Mouse (Mus musculus) ES-E14 (cell line): ENCODE measurements at regions not wholly inside any gene's neighbourhood (a gene's known extent, or its start where the extent isn't known, plus 50 kb on each side); places are given as distances from the start of the nearest gene placed in this dataset.

Experiments
- DNase-seq: peaks from one replicate; pipeline ENCODE4 v3.0.0-alpha.2; 2013; ENCODE audit warnings: low read depth, low spot score
- H3K27ac ChIP-seq: 2 replicates; pipeline ENCODE4 v1.5.1; 2012; ENCODE audit warnings: low read depth, mild to moderate bottlenecking, low read length, moderate library complexity, mixed read lengths; ENCODE audit not compliant: poor library complexity, insufficient read depth, severe bottlenecking
- H3K36me3 ChIP-seq: 2 replicates; pipeline ENCODE4 v1.6.1; 2012; ENCODE audit warnings: mild to moderate bottlenecking, low read length, moderate library complexity, mixed read lengths; ENCODE audit not compliant: control insufficient read depth, poor library complexity, insufficient read depth, severe bottlenecking
- H3K4me1 ChIP-seq, 2 experiments: fragments of 150-350 bp in 1 of 2; sonication (generic) in 1 of 2; 2 replicates each; pipeline ENCODE4 v1.6.1; 2012; ENCODE audit warnings: low read length in 2 of 2, mild to moderate bottlenecking in 1 of 2, mixed read lengths in 1 of 2; ENCODE audit not compliant: control insufficient read depth in 2 of 2, insufficient read depth in 2 of 2, poor library complexity in 1 of 2
- H3K4me3 ChIP-seq, 2 experiments: fragments of 150-350 bp in 1 of 2; sonication (generic) in 1 of 2; 2 replicates each; pipeline ENCODE4 v1.5.1; 2012; ENCODE audit warnings: low read length in 2 of 2, low read depth in 1 of 2, mild to moderate bottlenecking in 1 of 2, mixed read lengths in 1 of 2; ENCODE audit not compliant: insufficient read depth in 1 of 2, poor library complexity in 1 of 2, severe bottlenecking in 1 of 2
- H3K9ac ChIP-seq: 2 replicates; pipeline ENCODE4 v1.6.1; 2012; ENCODE audit warnings: low read depth, mild to moderate bottlenecking, low read length, mixed read lengths; ENCODE audit not compliant: poor library complexity, insufficient read depth, severe bottlenecking
- H3K9me3 ChIP-seq: fragments of 150-350 bp; sonication (generic); 2 replicates; pipeline ENCODE4 v1.6.1; 2012; ENCODE audit warnings: low read depth, mild to moderate bottlenecking, low read length; ENCODE audit not compliant: control insufficient read depth, insufficient read depth
- CHD2 ChIP-seq: IDR thresholded peaks from 2 replicates; pipeline ENCODE4 v1.6.1; 2014; ENCODE audit warnings: mild to moderate bottlenecking, low read depth, low read length, inconsistent platforms
- HCFC1 ChIP-seq: IDR thresholded peaks from 2 replicates; pipeline ENCODE4 v1.6.1; 2012; ENCODE audit warnings: low read length, inconsistent platforms, borderline replicate concordance; ENCODE audit not compliant: insufficient read depth
- MAFK ChIP-seq: IDR thresholded peaks from 2 replicates; pipeline ENCODE4 v1.6.1; 2014; ENCODE audit warnings: mild to moderate bottlenecking, low read depth, low read length, inconsistent platforms; ENCODE audit not compliant: insufficient read depth
- ZC3H11A ChIP-seq: IDR thresholded peaks from 2 replicates; pipeline ENCODE4 v1.6.1; 2012; ENCODE audit warnings: low read depth, mild to moderate bottlenecking, inconsistent platforms, low read length, borderline replicate concordance
- ZNF384 ChIP-seq: IDR thresholded peaks from 2 replicates; pipeline ENCODE4 v1.6.1; 2012; ENCODE audit warnings: low read depth, low read length, inconsistent platforms
- in situ Hi-C, 2 experiments: fragments of 600-800 bp; cut with MboI; formaldehyde crosslinking; loops; one replicate each; pipeline ENCODE4 v1.15.1; 2025; ENCODE audit warnings: low sequenced_read_pairs in 2 of 2, inconsistent platforms in 1 of 2; ENCODE audit not compliant: unreplicated experiment in 2 of 2

DNA sequence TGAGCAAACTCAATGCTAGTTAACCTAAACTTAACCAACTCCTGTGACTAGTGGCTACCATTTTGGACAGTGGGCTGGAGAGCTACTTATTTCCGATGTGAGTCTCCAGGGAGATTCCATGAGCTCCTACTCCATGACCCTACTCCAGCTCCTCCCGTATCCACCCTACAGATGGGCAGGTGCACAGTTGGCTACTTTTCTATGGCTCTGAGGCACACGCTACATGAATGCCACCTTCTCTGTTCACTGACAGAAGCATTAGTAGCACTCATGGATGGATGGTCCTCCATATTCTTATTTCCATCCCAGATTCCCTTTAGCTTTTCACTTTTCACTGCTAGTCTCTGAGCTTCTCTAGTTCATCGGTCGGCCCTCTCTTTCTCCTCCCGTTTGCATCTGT lies 164.7 kb upstream of the Ppp2r3a start:
- H3K9me3 ChIP-seq: no peaks in the 10 kb centered on the region
- no peak overlapping the region for H3K27ac ChIP-seq
- in situ Hi-C loops: no loop called here
- DNase-seq: no peak
- H3K4me1 ChIP-seq: no peaks in the 10 kb centered on the region
- no peak overlapping the region for H3K4me3 ChIP-seq
- no peaks in the 10 kb centered on the region for H3K36me3 ChIP-seq
- H3K9ac ChIP-seq: no peak overlapping the region
- TF ChIP-seq CHD2 (no peak), ZNF384 (no peak), ZC3H11A (no peak), HCFC1 (no peak), MAFK (no peak)

DNA sequence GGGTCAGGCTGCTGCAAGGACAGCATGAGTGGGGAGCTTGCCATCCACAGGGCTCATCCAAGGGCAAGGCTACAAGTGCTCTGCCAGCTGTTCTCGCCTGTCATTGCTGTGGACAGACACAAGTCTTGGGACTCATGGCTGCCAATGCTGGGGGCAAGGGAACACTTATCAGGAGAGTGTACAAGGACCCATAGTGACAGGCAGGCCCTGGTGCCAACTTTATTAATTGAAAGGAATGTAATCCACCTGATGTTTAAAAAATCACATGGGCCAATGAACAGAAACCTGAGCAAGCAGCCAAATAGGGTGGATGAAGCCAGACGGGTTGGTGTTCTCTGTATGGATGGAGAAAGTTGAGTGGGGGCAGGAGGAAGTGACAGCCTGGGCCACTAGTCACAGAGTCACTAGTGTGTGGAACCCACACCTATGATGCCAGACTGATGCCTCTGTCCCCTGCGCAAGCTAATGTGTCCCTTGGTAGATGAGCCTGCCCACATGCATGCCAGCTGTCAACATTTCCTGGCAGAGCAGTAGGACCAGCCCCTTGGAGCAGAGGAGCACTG lies 161.6 kb upstream of the Ppp2r3a start:
- no peak overlapping the region for H3K4me3 ChIP-seq
- no peak overlapping the region for H3K9ac ChIP-seq
- H3K9me3 ChIP-seq: no peaks in the 10 kb centered on the region
- H3K27ac ChIP-seq: no peak overlapping the region
- no peaks in the 10 kb centered on the region for H3K4me1 ChIP-seq
- no peak for DNase-seq
- no peaks in the 10 kb centered on the region for H3K36me3 ChIP-seq
- in situ Hi-C loops: no loop called here
- TF ChIP-seq ZNF384: no peak
- no peak for TF ChIP-seq MAFK
- no peak for TF ChIP-seq ZC3H11A
- no peak for TF ChIP-seq HCFC1
- TF ChIP-seq CHD2: no peak

DNA sequence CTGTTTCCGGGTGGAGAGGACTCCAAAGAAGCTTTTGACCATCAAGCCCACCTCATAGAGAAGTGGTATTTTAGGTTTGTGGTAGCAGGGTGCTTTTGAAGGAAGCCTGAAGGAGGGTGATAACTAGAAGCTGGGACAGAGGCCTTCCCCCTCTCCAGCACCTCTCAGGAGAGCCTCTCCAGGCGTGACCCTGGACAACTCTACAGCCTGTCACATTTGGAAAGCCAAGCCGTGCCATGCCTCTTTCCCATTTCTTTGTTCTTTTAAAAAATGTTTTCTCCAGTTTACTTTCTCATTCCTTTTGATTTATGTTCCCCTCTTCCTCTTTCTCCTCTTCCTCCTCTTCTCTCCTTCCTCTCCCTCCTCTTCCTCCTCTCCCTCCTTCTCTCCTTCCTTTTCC lies 160.4 kb upstream of the Ppp2r3a start:
- Histone ChIP-seq H3K9ac (no peak overlapping the region), H3K4me3 (no peak overlapping the region), H3K36me3 (no peaks in the 10 kb centered on the region), H3K9me3 (no peaks in the 10 kb centered on the region), H3K27ac (no peak overlapping the region), H3K4me1 (no peaks in the 10 kb centered on the region)
- no peak for DNase-seq
- no peak for TF ChIP-seq HCFC1
- no peak for TF ChIP-seq ZC3H11A
- TF ChIP-seq MAFK: no peak
- in situ Hi-C loops: no loop called here

DNA sequence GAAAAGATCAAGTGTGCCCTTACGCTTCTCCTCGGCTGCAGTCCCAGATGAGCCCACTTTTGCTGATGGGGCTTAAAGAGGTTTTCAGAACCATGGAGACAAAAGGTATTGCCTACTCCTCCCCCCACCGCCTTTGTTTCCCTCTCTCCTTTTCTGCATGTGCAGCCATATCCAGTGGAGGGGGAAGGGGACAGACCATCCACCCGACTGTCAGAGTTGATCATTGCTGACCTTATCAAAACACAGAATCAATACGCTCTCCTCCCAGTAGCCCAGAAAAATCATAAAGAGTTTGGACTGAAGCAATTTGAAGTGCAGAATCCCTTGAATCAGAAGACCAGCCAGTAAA lies 159.9 kb upstream of the Ppp2r3a start:
- no peak overlapping the region for H3K27ac ChIP-seq
- H3K9ac ChIP-seq: no peak overlapping the region
- no peak overlapping the region for H3K4me3 ChIP-seq
- no peak for TF ChIP-seq MAFK
- TF ChIP-seq ZNF384: no peak
- no peak for TF ChIP-seq HCFC1
- TF ChIP-seq ZC3H11A: no peak
- no peak for TF ChIP-seq CHD2
- H3K36me3 ChIP-seq: no peaks in the 10 kb centered on the region
- no peaks in the 10 kb centered on the region for H3K4me1 ChIP-seq
- no peak for DNase-seq
- no peaks in the 10 kb centered on the region for H3K9me3 ChIP-seq
- in situ Hi-C loops: no loop called here

DNA sequence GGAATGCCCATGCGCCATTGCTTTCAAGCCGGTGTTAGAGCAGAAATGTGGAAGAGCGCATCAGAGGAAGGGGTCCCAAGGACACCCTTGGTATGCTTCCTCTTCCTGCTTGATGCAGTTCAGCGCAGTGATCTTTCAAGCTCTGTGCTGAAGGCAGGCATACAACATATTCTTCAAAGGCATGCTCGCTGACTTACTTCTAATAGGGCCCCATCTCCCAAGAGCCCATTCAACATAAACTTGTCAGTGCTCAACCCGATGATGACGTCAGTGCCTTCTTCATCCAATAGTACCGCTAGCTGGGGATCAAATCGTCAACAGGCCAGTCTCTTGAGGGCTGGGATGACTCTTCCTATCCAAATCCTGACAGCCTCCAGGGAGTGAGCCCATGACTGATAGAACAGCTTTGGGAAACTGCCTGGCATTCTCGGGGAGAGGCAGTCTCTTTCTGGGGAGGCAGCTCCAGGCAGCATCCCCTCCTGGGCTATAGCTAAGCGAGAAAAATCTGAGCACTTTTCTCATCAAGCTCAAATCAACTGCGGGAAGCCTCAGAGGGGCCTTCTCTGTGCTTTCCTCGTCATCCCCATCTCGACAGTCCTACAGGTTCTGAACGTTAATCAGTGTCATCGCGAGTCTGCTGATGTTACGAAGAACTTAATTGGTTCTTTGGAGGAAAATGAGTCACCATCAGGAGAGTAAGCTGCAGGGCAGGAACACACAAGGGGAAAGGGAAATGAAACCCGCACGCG lies 159.4 kb upstream of the Ppp2r3a start:
- Histone ChIP-seq H3K36me3 (no peaks in the 10 kb centered on the region), H3K9ac (no peak overlapping the region), H3K4me1 (no peaks in the 10 kb centered on the region), H3K27ac (no peak overlapping the region), H3K4me3 (no peak overlapping the region), H3K9me3 (no peaks in the 10 kb centered on the region)
- no peak for DNase-seq
- in situ Hi-C loops: no loop called here
- TF ChIP-seq CHD2: no peak
- TF ChIP-seq ZC3H11A: no peak
- TF ChIP-seq MAFK: no peak
- TF ChIP-seq HCFC1: no peak
- no peak for TF ChIP-seq ZNF384
